ENCODE assay signal across 24 mouse cellular contexts in genomic region chr1:31175401-31175800, GRCm38 (mm10). TPM values are rescaled to one million over a fixed set of nuclear protein-coding genes. Genes with fewer than 3 reads are reported as not detected.
A peak's percentile ranks its signal among the peaks of the same experiment; 100 is the strongest.
DNase-seq lines count a peak whose midpoint lies in the region; ATAC-seq and TF ChIP-seq lines count a peak whose summit lies in the region.
"Had no signal": no experiment of that assay in that cellular context is flagged by ENCODE, and none has a peak within 500 bp of the region (broad histone marks: within the 10 kb centered on the region; RNA-seq: fewer than 3 reads in every experiment).

No protein-coding gene starts in this region.

- TF ChIP-seq CTCF in liver, adult 2 months (IDR thresholded peaks at IDR 0.05; ENCODE audit: low read depth, low read length) = no peak
- TF ChIP-seq CTCF in liver, postnatal 0 days (IDR thresholded peaks at IDR 0.05; ENCODE audit: low read depth) = no peak

- no peak overlapping the region for H3K27ac ChIP-seq in heart, embryonic 11.5 days (ENCODE audit: low read depth, low read length)
- H3K27ac ChIP-seq in liver, adult 2 months (replicated peaks; ENCODE audit: insufficient read depth, low read depth, low read length) = no peak overlapping the region
- no peak overlapping the region for H3K27ac ChIP-seq in liver, postnatal 0 days (ENCODE audit: low read depth)
- H3K27ac ChIP-seq in forebrain, embryonic 12.5 days = no peak overlapping the region
- H3K27ac ChIP-seq: embryonic facial prominence, embryonic 10.5 days; embryonic facial prominence, embryonic 12.5 days had no signal

- ATAC-seq in heart, embryonic 11.5 days (replicated peaks; ENCODE audit: insufficient number of reproducible peaks, low FRiP score, low TSS enrichment) = no peak
- no peak for ATAC-seq in liver, postnatal 0 days
- no peak for ATAC-seq in forebrain, embryonic 12.5 days (ENCODE audit: low FRiP score)
- ATAC-seq: forebrain, embryonic 14.5 days; forebrain, embryonic 16.5 days had no signal

- no peaks in the 10 kb centered on the region for H3K79me2 ChIP-seq in liver, adult 2 months (ENCODE audit: control insufficient read depth, insufficient read depth, low read length)

- no peak for TF ChIP-seq EP300 in liver, postnatal 0 days (IDR thresholded peaks at IDR 0.05; ENCODE audit: low read depth)

- no peaks in the 10 kb centered on the region for H3K9me3 ChIP-seq in heart, embryonic 11.5 days (replicated peaks; ENCODE audit: control insufficient read depth, low read length)
- H3K9me3 ChIP-seq in liver, postnatal 0 days (ENCODE audit: low read length) = no peaks in the 10 kb centered on the region
- H3K9me3 ChIP-seq in forebrain, embryonic 12.5 days = no peaks in the 10 kb centered on the region
- H3K9me3 ChIP-seq: embryonic facial prominence, embryonic 10.5 days; embryonic facial prominence, embryonic 12.5 days had no signal

- H3K4me3 ChIP-seq in heart, embryonic 11.5 days (ENCODE audit: low read depth, low read length) = no peak overlapping the region
- H3K4me3 ChIP-seq in liver, adult 2 months (ENCODE audit: insufficient read depth, low read depth, low read length) = no peak overlapping the region
- no peak overlapping the region for H3K4me3 ChIP-seq in liver, postnatal 0 days (ENCODE audit: low read depth, low read length)
- H3K4me3 ChIP-seq in forebrain, embryonic 12.5 days (replicated peaks) = no peak overlapping the region
- H3K4me3 ChIP-seq: embryonic facial prominence, embryonic 10.5 days; embryonic facial prominence, embryonic 12.5 days had no signal

- 71% methylated on average over 3 of the region's 3 CpGs for WGBS in heart, embryonic 11.5 days (ENCODE audit: insufficient replicate concordance)
- 36% methylated on average over 3 of the region's 3 CpGs for WGBS in liver, adult 2 months
- 62% methylated on average over 3 of the region's 3 CpGs for WGBS in liver, postnatal 0 days (ENCODE audit: insufficient replicate concordance)
- WGBS in forebrain, embryonic 12.5 days = 69% methylated on average over 3 of the region's 3 CpGs

- no peaks in the 10 kb centered on the region for H3K36me3 ChIP-seq in heart, embryonic 11.5 days (ENCODE audit: control insufficient read depth, insufficient read depth, low read length)
- H3K36me3 ChIP-seq in liver, adult 2 months (ENCODE audit: control insufficient read depth, insufficient read depth, low read length) = no peaks in the 10 kb centered on the region
- H3K36me3 ChIP-seq in liver, postnatal 0 days (replicated peaks; ENCODE audit: insufficient read depth, low read length) = no peaks in the 10 kb centered on the region
- no peaks in the 10 kb centered on the region for H3K36me3 ChIP-seq in forebrain, embryonic 12.5 days (replicated peaks)
- H3K36me3 ChIP-seq: embryonic facial prominence, embryonic 10.5 days; embryonic facial prominence, embryonic 12.5 days had no signal

- H3K9ac ChIP-seq in heart, embryonic 11.5 days (ENCODE audit: low read depth, low read length) = no peak overlapping the region
- H3K9ac ChIP-seq in liver, adult 2 months (ENCODE audit: low read depth, low read length) = no peak overlapping the region
- no peak overlapping the region for H3K9ac ChIP-seq in liver, postnatal 0 days (replicated peaks)
- no peak overlapping the region for H3K9ac ChIP-seq in forebrain, embryonic 12.5 days
- H3K9ac ChIP-seq: embryonic facial prominence, embryonic 12.5 days had no signal

- DNase-seq in heart, adult 11 months = peak; percentile 46
- DNase-seq in liver, adult 2 months (ENCODE audit: extremely low read depth, low read depth, low spot score) = peak; percentile 60
- DNase-seq in liver, postnatal 0 days = no peak
- DNase-seq: adrenal gland, adult 2 months; adrenal gland, postnatal 10 days; adrenal gland, postnatal 25 days; cerebellum, adult 11-12 months; cerebellum, adult 2 months; cerebellum, adult 9-10 months; cerebellum, postnatal 10 days; cerebellum, postnatal 25 days had no signal

- no peak overlapping the region for H3K4me2 ChIP-seq in heart, embryonic 11.5 days
- H3K4me2 ChIP-seq in liver, postnatal 0 days (ENCODE audit: low read depth, low read length) = no peak overlapping the region
- H3K4me2 ChIP-seq in forebrain, embryonic 12.5 days = no peak overlapping the region
- H3K4me2 ChIP-seq: embryonic facial prominence, embryonic 12.5 days had no signal

- no peaks in the 10 kb centered on the region for H3K27me3 ChIP-seq in heart, embryonic 11.5 days (ENCODE audit: control insufficient read depth, insufficient read depth, low read length)
- no peaks in the 10 kb centered on the region for H3K27me3 ChIP-seq in liver, adult 2 months (ENCODE audit: control insufficient read depth, insufficient read depth, low read length)
- H3K27me3 ChIP-seq in liver, postnatal 0 days (ENCODE audit: insufficient read depth, low read length) = no peaks in the 10 kb centered on the region
- H3K27me3 ChIP-seq in forebrain, embryonic 12.5 days = no peaks in the 10 kb centered on the region
- H3K27me3 ChIP-seq: embryonic facial prominence, embryonic 12.5 days had no signal

- TF ChIP-seq POLR2A in liver, adult 2 months (IDR thresholded peaks at IDR 0.05; ENCODE audit: extremely low read depth, insufficient read depth, low read length) = no peak

- no peaks in the 10 kb centered on the region for H3K4me1 ChIP-seq in heart, embryonic 11.5 days (ENCODE audit: control insufficient read depth, insufficient read depth, low read length)
- no peaks in the 10 kb centered on the region for H3K4me1 ChIP-seq in liver, adult 2 months (ENCODE audit: control insufficient read depth, insufficient read depth, low read length)
- H3K4me1 ChIP-seq in liver, postnatal 0 days (ENCODE audit: insufficient read depth) = no peaks in the 10 kb centered on the region
- H3K4me1 ChIP-seq in forebrain, embryonic 12.5 days = no peaks in the 10 kb centered on the region
- H3K4me1 ChIP-seq: embryonic facial prominence, embryonic 10.5 days; embryonic facial prominence, embryonic 12.5 days had no signal

RNA-seq across cellular contexts. Expression of gene Lgsn, which starts 0.8 kb away (rescaled TPM):
- not detected in 2 replicates for polyA plus RNA-seq in heart, embryonic 11.5 days (2014; fragmentation: Nextera tagmentation; extraction: Ambion mirVana)
- not detected in 2 replicates for total RNA-seq in liver, adult 2 months (2014; rRNA removed)
- not detected in 2 replicates for polyA plus RNA-seq in liver, adult 2 months (2012; rRNA removed)
- not detected in 2 replicates for polyA plus RNA-seq in liver, postnatal 0 days (2015; fragmentation: Nextera tagmentation; extraction: Ambion mirVana)
- polyA plus RNA-seq in forebrain, embryonic 12.5 days (2016; fragmentation: Nextera tagmentation; extraction: Ambion mirVana) = not detected in 2 replicates
- total RNA-seq: adrenal gland, adult 2 months; adrenal gland, postnatal 10 days; adrenal gland, postnatal 25 days; adrenal gland, postnatal 4 days; ES-E14; MEL had no signal
- polyA plus RNA-seq: adrenal gland, adult 2 months; C2C12; cortical plate, adult 2 months; embryonic facial prominence, embryonic 10.5 days; embryonic facial prominence, embryonic 12.5 days; embryonic facial prominence, embryonic 14.5 days; forebrain, embryonic 11.5 days; forebrain, embryonic 14.5 days; forebrain, embryonic 16.5 days had no signal

RNA-seq across cellular contexts. Expression of gene 4931428L18Rik, which starts 47.1 kb away (rescaled TPM):
- polyA plus RNA-seq in heart, embryonic 11.5 days (2014; fragmentation: Nextera tagmentation; extraction: Ambion mirVana) = not detected in 2 replicates
- 0.55 TPM in 1 of 2 replicates, not detected in the other for total RNA-seq in liver, adult 2 months (2014; rRNA removed)
- 0.14 and 0.31 TPM in 2 replicates for polyA plus RNA-seq in liver, adult 2 months (2012; rRNA removed)
- 0.15 and 0.32 TPM in 2 replicates for polyA plus RNA-seq in liver, postnatal 0 days (2015; fragmentation: Nextera tagmentation; extraction: Ambion mirVana)
- not detected in 2 replicates for polyA plus RNA-seq in forebrain, embryonic 12.5 days (2016; fragmentation: Nextera tagmentation; extraction: Ambion mirVana)
- total RNA-seq: adrenal gland, adult 2 months; adrenal gland, postnatal 25 days; adrenal gland, postnatal 4 days; MEL had no signal
- polyA plus RNA-seq: cerebellum, adult 2 months; cortical plate, adult 2 months; embryonic facial prominence, embryonic 10.5 days; embryonic facial prominence, embryonic 12.5 days; embryonic facial prominence, embryonic 14.5 days; forebrain, embryonic 11.5 days; forebrain, embryonic 14.5 days; forebrain, embryonic 16.5 days had no signal

RNA-seq across cellular contexts. Expression of gene Pih1d3, which starts 47.2 kb away (rescaled TPM):
- not detected in 2 replicates for polyA plus RNA-seq in heart, embryonic 11.5 days (2014; fragmentation: Nextera tagmentation; extraction: Ambion mirVana)
- total RNA-seq in liver, adult 2 months (2014; rRNA removed) = not detected in 2 replicates
- not detected in 2 replicates for polyA plus RNA-seq in liver, adult 2 months (2012; rRNA removed)
- not detected in 2 replicates for polyA plus RNA-seq in liver, postnatal 0 days (2015; fragmentation: Nextera tagmentation; extraction: Ambion mirVana)
- polyA plus RNA-seq in forebrain, embryonic 12.5 days (2016; fragmentation: Nextera tagmentation; extraction: Ambion mirVana) = not detected in 2 replicates
- total RNA-seq: adrenal gland, adult 2 months; adrenal gland, postnatal 10 days; adrenal gland, postnatal 25 days; adrenal gland, postnatal 4 days; ES-E14; MEL had no signal
- polyA plus RNA-seq: adrenal gland, adult 2 months; C2C12; cerebellum, adult 2 months; cortical plate, adult 2 months; embryonic facial prominence, embryonic 10.5 days; embryonic facial prominence, embryonic 12.5 days; embryonic facial prominence, embryonic 14.5 days; forebrain, embryonic 11.5 days; forebrain, embryonic 14.5 days; forebrain, embryonic 16.5 days had no signal
